Mouse (Mus musculus) embryo, embryonic 9.5 days (tissue): ENCODE measurements around the gene Fshb.

Source experiments
- DNase-seq: peaks from one replicate; pipeline ENCODE4 v3.0.0-alpha.2; 2017; ENCODE audit errors: extremely low spot score

The Fshb gene

DNA sequence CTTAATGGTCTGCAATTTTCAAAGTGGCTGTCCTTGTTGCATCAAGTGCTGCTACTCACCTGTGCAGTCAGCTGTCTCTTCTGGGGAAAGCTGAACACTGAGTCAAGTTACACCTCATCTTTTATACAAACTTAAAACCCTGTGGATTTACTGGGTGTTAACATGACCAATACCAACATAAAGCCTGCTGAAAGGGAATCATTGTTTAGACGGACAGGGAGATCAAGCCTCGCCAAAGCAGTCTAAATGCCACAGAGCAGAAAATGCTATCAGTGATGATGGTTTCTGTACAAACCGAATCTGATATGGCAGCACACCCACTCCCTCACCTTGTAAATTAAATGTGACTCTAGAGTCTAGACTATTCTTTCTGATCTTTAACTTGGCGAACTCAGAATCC, at the start of gene Fshb:
TSS of gene Fshb (minus strand) at position 101 of the 400 bp plus-strand sequence.
- no peak for DNase-seq

DNA sequence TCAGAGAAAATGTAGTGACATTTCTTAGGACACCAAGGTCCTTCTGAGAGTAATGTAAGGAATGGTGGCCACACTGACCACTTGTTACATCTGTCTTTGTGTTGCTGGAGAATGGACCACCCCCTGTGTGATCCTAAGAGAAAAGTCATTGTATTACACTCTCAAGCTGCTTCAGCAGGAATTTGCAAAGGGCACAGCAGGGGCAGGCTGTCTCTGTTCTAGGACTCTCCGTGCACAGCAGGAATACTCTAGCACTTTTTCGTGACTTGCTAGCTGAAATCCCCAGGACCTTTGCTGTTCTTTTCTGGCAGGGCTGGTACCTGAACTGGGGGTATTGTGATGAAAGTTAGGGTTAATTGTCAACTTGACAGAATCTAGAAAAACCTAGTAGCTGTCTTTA, 24.8 kb upstream of the Fshb start:
- DNase-seq = no peak

DNA sequence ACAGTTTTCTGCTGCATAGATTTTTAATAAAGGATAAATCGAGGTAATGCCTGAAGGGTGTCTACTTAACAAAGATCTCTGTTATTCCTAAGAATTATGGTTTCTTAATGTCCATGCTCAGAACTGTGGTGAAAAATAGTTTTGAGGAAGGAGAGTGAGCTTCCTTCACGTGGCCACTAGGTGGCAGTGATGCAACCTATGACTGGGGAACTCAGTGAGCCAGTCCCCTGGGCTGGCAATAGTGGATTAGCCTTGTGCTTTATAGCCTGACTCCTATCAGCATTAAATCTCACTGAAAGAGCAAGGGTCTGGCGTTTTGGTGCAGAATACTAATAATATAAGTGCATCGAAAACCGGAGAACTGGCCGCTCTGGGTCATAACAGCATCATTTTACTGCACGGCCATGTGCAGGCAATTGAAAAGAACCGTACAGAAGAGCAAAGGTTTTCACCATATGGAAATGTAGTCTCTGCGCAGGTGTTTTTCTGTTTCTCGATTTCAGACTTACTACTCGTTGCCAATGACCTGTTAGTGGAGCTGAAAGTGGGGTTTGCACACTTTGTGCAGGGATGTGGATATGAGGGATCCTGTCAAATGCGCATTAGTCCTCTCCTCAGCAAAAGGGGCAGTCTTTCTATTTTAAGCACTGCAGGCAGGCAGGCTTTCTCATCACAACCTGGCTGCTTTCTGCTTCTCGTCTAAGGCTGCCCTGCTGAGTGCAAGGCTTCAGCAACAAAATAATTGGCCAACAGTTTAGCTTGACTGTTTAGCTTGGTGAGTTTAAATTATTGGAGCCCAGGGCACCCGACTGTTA, 23.8 kb upstream of the Fshb start:
- DNase-seq = peak; percentile 20

DNA sequence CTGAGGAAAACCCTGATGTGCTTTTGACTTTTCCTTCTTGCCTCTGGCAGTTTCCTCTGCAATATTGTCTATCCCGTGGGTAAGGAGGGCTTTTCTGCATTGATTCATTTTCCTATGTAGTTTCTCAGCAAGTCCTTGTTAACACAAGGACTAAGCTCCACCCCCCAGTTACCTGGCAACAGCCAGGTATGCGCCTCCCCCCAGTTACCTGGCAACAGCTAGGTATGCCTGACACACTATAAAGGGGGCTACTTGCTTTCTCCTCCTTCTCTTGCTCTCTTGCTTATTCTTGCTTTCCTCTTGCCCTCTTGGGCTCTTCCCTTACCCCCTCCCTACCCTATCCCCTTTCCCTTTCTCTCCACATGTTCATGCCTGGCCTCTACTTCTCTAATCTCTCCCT, 3.8 kb upstream of the Fshb start:
- DNase-seq = no peak

DNA sequence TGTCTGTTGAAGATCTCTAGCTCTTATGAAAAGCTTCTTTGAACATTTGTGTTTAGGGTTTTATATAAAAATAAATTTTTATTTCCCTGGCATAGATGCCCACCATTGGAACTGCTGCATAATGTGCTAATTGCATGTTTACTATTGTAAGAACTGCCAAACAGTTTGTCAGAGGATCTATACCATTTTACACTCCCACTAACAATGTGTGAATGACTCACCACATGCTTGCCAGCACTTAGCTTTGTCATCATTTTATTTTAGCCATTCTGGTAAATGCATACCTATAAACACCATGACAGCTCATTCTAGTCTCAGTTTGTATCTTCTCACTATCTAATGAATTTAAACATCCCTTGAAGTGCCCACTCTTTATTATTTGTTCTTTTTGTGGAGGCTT, 13.5 kb downstream of the Fshb start:
- DNase-seq = no peak

DNA sequence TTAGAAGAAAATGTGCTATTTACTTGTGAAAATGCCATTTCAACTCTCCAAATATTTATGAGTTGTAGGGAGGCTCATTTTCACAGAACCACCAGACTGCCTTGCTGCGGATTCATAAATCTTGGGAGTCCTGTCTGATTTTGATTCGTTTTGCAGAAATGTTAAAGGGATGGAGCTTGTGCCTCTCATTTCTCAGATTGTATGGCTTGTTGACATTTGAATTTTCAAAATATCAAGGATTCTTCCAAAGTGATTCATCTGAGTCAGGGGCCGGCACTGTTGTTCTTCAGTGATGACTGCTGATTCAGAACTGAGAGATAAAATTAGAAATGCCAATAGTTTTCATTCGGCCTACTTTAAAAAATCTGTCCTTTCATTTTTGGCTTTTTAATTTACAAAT, 18.6 kb downstream of the Fshb start:
- no peak for DNase-seq

DNA sequence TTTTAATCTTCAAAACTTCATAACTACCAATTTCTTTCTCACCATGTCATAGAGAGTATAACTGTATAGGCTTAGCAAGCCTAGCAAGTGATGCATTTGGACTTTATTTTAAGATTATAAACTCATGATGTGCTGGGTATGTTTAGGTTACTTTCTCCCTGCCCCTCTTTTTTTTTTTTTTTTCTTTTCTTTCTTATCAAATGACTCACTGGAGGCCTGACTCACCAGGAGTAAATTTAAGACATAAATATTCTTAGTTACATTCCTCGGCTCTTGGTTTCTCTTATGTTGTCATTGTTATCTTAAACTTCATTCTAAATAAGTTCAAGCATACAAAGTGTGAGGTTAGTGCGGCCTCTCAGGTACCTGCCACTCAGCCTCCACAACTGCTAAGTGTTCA, 23.5 kb downstream of the Fshb start:
- DNase-seq = no peak

DNA sequence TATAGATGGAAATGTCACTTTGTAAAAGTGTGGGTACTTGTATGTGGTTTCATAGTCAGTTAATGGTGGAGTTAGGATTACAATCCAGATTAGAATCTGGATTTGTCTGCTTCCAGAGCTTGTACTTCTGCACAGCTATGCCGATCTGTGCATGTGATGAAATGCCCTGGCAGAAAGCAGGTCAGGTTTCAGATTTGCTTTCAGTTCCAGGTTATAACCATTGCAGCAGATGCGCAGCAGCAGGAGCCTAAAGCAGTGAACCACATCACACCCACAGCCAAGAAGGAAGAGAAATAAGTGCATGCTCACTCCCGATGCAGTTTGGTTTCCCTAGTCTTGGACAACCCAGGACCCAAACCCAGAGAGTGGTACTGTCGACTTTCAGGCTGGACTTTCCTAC, 34.8 kb downstream of the Fshb start:
- DNase-seq = no peak

DNA sequence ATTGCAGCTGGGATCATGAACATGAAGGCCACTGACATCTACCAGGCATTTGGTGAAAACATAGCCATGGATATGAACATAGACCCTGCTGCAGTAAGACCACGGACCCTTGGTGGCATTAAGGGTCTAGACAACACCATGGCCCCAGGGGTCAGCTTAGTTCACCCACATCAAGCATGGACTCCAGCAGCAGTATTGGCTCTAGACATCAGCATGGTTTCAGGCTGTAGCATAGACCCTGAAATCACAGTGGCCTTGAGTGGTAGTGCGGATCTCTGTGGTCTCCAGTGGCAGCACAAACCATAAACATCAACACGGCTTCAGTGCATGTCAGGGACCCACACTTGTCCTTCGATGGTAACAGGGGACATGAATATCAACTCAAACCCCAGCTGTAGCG, 36.7 kb downstream of the Fshb start:
- DNase-seq = no peak

DNA sequence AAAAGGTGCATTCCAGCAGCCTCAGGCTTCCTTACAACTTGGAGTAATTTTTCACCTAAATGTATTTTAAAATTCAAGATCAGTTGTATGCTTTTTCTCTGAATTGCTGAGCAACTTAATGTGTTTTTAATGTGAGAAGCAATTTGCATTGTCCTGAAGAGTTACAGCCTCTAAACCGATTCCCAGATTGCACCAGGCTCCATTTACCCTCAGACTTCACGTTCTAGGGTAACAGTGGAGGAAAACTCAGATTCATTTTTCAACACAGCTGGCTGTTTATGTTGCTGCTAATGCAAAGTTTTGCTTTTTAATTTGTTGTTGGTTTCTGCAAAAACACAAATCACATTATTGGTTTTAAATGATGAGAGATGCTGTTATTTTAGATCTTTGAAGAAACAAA, 40.1 kb downstream of the Fshb start:
- DNase-seq = no peak

DNA sequence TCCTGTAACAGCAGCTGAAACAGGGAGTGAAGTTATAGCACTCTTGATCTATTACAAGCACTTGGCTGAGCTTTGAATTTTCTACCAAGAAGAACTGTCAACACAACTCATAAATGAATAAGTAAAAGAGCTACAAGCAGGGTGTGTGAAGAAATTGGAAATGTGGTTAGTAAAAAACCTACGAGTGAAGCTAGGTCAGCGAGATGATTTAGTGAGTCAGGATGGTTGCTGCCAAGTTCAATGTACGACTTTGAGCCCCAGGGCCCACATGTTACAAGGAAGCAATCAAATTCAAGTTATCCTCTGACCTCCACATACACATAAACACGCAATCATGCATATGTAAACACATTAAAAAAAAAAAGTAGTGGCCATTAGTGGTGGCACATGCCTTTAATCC, 46.3 kb downstream of the Fshb start:
- no peak for DNase-seq

DNA sequence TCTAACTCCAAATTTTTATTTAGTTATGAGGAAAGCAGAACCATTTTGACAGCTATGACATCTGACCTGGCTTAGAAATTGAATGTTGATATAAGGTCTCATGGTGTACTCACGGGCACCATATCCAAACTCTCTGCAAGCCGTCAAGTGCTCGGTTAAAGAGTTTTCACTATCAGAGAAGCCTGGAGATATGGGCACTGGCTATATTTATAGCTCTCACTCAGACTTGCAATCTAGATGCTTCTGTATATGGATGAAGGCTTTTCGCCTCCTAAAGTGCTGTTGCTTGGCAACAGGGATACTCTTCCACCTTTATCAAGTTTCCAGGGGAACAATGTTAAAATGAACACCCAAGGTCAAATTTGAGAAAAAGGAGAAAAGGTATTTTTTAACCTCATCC, 47.1 kb downstream of the Fshb start:
- no peak for DNase-seq

DNA sequence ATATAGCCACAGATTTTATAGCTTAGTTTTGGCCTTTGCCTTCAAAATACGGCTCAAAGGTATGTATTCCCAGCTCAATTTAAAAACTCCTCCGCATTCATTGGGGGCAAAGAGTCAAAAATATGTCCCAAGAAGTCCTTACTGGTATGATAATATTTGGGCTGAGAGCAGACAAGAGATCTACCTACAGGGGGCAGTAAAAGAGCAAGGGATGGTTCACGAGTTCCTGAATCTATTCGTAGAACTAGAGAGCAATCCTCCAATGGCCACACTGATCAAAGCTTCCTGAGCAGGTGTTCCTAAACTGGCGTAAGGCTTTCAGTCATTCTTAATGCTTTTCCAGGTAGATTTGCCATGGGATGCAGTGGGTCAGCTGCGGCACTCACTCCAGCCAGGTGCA, 49.3 kb downstream of the Fshb start:
- DNase-seq = no peak

DNA sequence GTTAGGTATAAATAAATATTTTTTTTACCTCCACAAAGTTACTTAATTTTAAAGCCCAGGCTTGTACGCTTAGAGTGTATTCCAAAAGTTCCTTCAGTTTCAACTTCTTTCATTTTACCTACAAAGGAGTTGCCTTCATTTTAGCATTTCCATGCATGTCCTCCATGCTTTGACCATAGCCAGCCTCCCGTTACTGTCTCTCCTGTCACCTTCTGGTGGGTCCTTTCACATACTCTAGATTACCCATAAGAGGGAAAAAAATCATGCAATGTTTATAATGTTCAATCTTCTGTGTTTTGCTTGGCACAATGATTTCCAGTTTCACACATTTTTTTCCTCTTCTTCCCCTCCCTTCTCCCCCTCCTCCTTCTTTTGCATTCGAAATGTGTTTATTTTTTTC, 53.1 kb downstream of the Fshb start:
- no peak for DNase-seq
